Mouse (Mus musculus) hindbrain, embryonic 14.5 days (tissue): Measurements from ENCODE around the gene Cabin1. TPM values are rescaled to one million over a fixed set of nuclear protein-coding genes. Genes with fewer than 3 reads are reported as not detected.
A peak's percentile ranks its signal among the peaks of the same experiment; 100 is the strongest.

Experiments used
- ATAC-seq: fragments of 200-750 bp; cut with Nextera tagmentation; 2 replicates; pipeline ENCODE4 v1.8.0; 2017; ENCODE audit warnings: moderate number of reproducible peaks, mild to moderate bottlenecking, moderate TSS enrichment, moderate library complexity; ENCODE audit not compliant: low FRiP score
- DNase-seq: peaks from one replicate; pipeline ENCODE4 v3.0.0-alpha.2; 2015; ENCODE audit warnings: low spot score
- H3K27ac ChIP-seq: fragments of 300-500 bp; sonication (generic); 2 replicates; pipeline ENCODE4 v1.5.1; 2014; ENCODE audit warnings: mild to moderate bottlenecking, moderate library complexity
- H3K27me3 ChIP-seq: fragments of 300-500 bp; sonication (generic); 2 replicates; pipeline ENCODE4 v1.6.1; 2014; ENCODE audit warnings: mild to moderate bottlenecking, low read length, mixed read lengths; ENCODE audit not compliant: control insufficient read depth, insufficient read depth
- H3K36me3 ChIP-seq: fragments of 300-500 bp; sonication (generic); replicated peaks from 2 replicates; pipeline ENCODE4 v1.6.1; 2014; ENCODE audit not compliant: control insufficient read depth, insufficient read depth
- H3K4me1 ChIP-seq: fragments of 300-500 bp; sonication (generic); replicated peaks from 2 replicates; pipeline ENCODE4 v1.6.1; 2014; ENCODE audit warnings: antibody characterized with exemption, low read length, mixed read lengths; ENCODE audit not compliant: control insufficient read depth, insufficient read depth
- H3K4me2 ChIP-seq: fragments of 300-500 bp; sonication (generic); replicated peaks from 2 replicates; pipeline ENCODE4 v1.6.1; 2014; ENCODE audit warnings: mild to moderate bottlenecking, moderate library complexity
- H3K4me3 ChIP-seq: fragments of 300-500 bp; sonication (generic); replicated peaks from 2 replicates; pipeline ENCODE4 v1.5.1; 2014; ENCODE audit warnings: mild to moderate bottlenecking, low read length
- H3K9ac ChIP-seq: fragments of 300-500 bp; sonication (generic); 2 replicates; pipeline ENCODE4 v1.6.1; 2014
- H3K9me3 ChIP-seq: fragments of 300-500 bp; sonication (generic); 2 replicates; pipeline ENCODE4 v1.6.1; 2016; ENCODE audit warnings: low read length; ENCODE audit not compliant: control insufficient read depth
- WGBS: fragments of 180-500 bp; shearing (Covaris S2); extraction: QIAGEN DNeasy Blood & Tissue Kit; methylation state at CpG from one replicate; pipeline ENCODE4 v1.1.7; 2014; 5-methylcytosine and 5-hydroxymethylcytosine counted together
- polyA plus RNA-seq: library from polyadenylated mRNA; unstranded; fragments of >200 nt; fragmentation: Nextera tagmentation; extraction: Ambion mirVana; gene quantifications from 2 replicates; pipeline ENCODE4 v1.2.1, GENCODE M21; 2014

Cabin1 gene
- polyA plus RNA-seq, 1 experiment from 2014 or later, result 40.4 TPM

GRCm38 (mm10) chr10:75641721-75642222 lies 122.4 kb downstream of the Cabin1 start:
- no peak for ATAC-seq
- no peaks in the 10 kb centered on the region for H3K9me3 ChIP-seq
- peaks cover 8% of the 10 kb centered on the region for H3K4me1 ChIP-seq
- no peak overlapping the region for H3K9ac ChIP-seq
- no peak for DNase-seq
- 94% methylated on average over 7 of the region's 7 CpGs for WGBS
- no peak overlapping the region for H3K27ac ChIP-seq
- H3K4me3 ChIP-seq, result no peak overlapping the region
- no peak overlapping the region for H3K4me2 ChIP-seq
- peaks cover 6% of the 10 kb centered on the region; the same call in 1 of the 2 replicates for H3K36me3 ChIP-seq
- no peaks in the 10 kb centered on the region for H3K27me3 ChIP-seq

GRCm38 (mm10) chr10:75637711-75638110 lies 126.4 kb downstream of the Cabin1 start:
- Histone ChIP-seq H3K9ac (no peak overlapping the region), H3K4me2 (no peak overlapping the region), H3K9me3 (no peaks in the 10 kb centered on the region), H3K27ac (no peak overlapping the region), H3K27me3 (no peaks in the 10 kb centered on the region), H3K4me1 (no peaks in the 10 kb centered on the region), H3K36me3 (no peaks in the 10 kb centered on the region), H3K4me3 (no peak overlapping the region)
- WGBS, result 87% methylated on average over 11 of the region's 11 CpGs
- ATAC-seq (no peak), DNase-seq (no peak)

DNA sequence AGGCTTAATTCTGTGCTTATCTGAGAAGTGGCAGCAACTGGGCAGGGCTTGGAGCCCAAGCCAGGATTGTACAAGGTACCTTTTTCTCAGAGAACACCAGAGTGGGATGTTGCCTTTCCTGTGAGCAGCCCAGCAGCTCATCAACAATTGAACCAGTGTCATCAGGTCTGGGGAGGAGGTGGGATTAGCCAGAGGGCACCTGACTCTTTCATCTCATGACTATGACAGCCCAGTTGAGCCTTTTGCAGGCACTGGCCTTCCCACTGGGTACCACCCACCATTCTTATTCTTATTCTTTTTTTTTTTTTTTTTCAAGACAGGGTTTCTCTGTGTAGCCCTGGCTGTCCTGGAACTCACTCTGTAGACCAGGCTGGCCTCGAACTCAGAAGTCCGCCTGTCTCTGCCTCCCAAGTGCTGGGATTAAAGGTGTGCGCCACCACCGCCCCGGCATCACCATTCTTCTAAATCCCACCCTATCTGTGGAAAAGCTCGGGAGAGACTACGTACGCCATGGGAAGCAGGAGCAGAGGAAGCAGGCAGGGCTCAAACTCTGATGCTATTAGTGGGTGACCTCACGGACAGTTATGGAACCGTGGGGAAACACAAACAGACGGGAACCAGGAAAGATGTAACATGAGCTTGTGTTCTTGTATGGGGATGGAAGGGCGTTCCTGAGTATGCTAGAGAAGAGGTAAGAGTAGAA lies 127.9 kb downstream of the Cabin1 start:
- Histone ChIP-seq H3K9ac (no peak overlapping the region), H3K4me3 (no peak overlapping the region), H3K4me1 (no peaks in the 10 kb centered on the region), H3K27ac (no peak overlapping the region), H3K9me3 (no peaks in the 10 kb centered on the region), H3K36me3 (no peaks in the 10 kb centered on the region), H3K27me3 (no peaks in the 10 kb centered on the region), H3K4me2 (no peak overlapping the region)
- DNase-seq (no peak), ATAC-seq (no peak)
- 91% methylated on average over 11 of the region's 12 CpGs for WGBS

GRCm38 (mm10) chr10:75635693-75636055 lies 128.5 kb downstream of the Cabin1 start:
- Histone ChIP-seq H3K4me3 (no peak overlapping the region), H3K4me1 (no peaks in the 10 kb centered on the region), H3K36me3 (no peaks in the 10 kb centered on the region), H3K9me3 (no peaks in the 10 kb centered on the region), H3K27ac (no peak overlapping the region), H3K4me2 (no peak overlapping the region), H3K9ac (no peak overlapping the region), H3K27me3 (no peaks in the 10 kb centered on the region)
- 6% methylated on average over 9 of the region's 9 CpGs for WGBS
- DNase-seq, result peak; percentile 71
- ATAC-seq, result no peak

DNA sequence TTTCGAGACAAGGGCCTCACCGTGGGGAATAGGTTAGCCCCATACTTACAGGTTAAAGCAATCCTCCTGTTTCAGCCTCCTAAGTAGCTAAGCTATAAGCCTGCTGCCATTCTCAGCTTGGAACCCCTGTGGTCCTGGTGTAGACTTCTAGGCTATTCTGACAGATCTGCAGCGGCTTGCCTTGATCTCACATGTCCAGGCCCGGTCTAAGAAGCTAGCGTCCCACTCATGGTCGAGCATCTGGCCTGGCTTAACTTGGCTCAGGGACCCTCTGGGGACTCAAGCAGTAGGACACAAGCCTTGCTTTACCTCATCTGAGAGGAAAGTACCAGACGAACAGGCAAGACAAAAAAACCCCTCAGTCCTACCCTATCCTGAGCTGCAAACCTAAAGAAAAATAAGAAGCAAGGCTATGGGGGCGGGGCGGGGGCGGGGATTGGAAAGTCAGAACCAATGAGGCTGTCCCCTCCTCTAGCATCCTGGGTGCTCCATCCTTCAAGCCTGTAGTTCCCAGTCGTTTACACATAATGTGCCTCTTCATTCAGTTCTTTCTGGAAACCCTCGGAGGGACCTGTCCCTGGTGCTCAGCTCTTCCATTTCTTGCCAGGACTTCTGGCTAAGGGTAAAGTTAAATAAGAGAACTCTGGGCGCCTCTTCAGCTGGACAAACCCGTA lies 129.0 kb downstream of the Cabin1 start:
- H3K27ac ChIP-seq, result no peak overlapping the region
- no peak for ATAC-seq
- no peaks in the 10 kb centered on the region for H3K36me3 ChIP-seq
- WGBS, result 72% methylated on average over 14 of the region's 14 CpGs
- no peak for DNase-seq
- H3K4me3 ChIP-seq, result no peak overlapping the region
- H3K4me2 ChIP-seq, result no peak overlapping the region
- H3K4me1 ChIP-seq, result no peaks in the 10 kb centered on the region
- H3K9ac ChIP-seq, result no peak overlapping the region
- no peaks in the 10 kb centered on the region for H3K9me3 ChIP-seq
- no peaks in the 10 kb centered on the region for H3K27me3 ChIP-seq

GRCm38 (mm10) chr10:75634610-75635009 lies 129.5 kb downstream of the Cabin1 start:
- Histone ChIP-seq H3K27me3 (no peaks in the 10 kb centered on the region), H3K27ac (no peak overlapping the region), H3K4me1 (no peaks in the 10 kb centered on the region), H3K4me2 (no peak overlapping the region), H3K36me3 (no peaks in the 10 kb centered on the region), H3K4me3 (no peak overlapping the region), H3K9ac (no peak overlapping the region), H3K9me3 (no peaks in the 10 kb centered on the region)
- WGBS, result 94% methylated on average over 8 of the region's 8 CpGs
- ATAC-seq (no peak), DNase-seq (no peak)

DNA sequence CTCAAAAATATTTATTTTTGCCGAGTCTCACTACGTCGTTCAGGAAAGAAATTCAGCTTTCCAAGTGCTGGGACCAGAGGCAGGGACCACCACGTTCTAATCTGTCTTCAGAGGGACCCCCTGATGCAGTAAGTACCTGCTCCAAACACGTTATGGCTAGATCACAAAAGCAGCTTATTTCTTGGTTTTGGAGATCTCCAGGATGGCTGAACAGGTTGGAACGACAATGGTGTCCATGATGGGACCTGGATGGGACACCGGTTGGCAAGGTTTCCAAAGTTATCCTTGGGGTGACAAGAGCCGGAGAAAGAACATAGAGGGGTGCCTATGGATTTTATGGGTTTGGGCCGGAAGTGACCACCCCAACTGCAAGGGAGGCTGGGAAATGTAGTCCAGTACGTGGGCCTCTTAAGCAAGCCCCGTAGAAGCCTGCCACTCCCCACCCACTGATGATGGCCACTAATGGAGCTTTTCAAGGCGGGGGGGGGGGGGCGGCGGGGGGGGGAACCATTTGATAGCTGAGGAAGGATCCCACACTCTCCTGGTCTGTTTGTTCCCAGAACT lies 130.5 kb downstream of the Cabin1 start:
- Histone ChIP-seq H3K9ac (no peak overlapping the region), H3K36me3 (no peaks in the 10 kb centered on the region), H3K4me2 (no peak overlapping the region), H3K4me3 (no peak overlapping the region), H3K9me3 (no peaks in the 10 kb centered on the region), H3K27me3 (no peaks in the 10 kb centered on the region), H3K27ac (no peak overlapping the region), H3K4me1 (no peaks in the 10 kb centered on the region)
- WGBS, result 78% methylated on average over 14 of the region's 14 CpGs
- ATAC-seq, result no peak
- DNase-seq, result no peak

GRCm38 (mm10) chr10:75633048-75633447 lies 131.1 kb downstream of the Cabin1 start:
- Histone ChIP-seq H3K4me2 (no peak overlapping the region), H3K4me3 (no peak overlapping the region), H3K27me3 (no peaks in the 10 kb centered on the region), H3K36me3 (no peaks in the 10 kb centered on the region), H3K27ac (no peak overlapping the region), H3K4me1 (no peaks in the 10 kb centered on the region), H3K9ac (no peak overlapping the region), H3K9me3 (no peaks in the 10 kb centered on the region)
- DNase-seq (no peak), ATAC-seq (no peak)
- 69% methylated on average over 5 of the region's 5 CpGs for WGBS

- 40% methylated on average over 5 of the region's 5 CpGs for WGBS
- DNase-seq, result no peak
- H3K27ac ChIP-seq, result no peak overlapping the region
- no peaks in the 10 kb centered on the region for H3K36me3 ChIP-seq
- no peak overlapping the region for H3K9ac ChIP-seq
- no peak overlapping the region for H3K4me3 ChIP-seq
- no peak overlapping the region for H3K4me2 ChIP-seq
- no peaks in the 10 kb centered on the region for H3K4me1 ChIP-seq
- no peak for ATAC-seq
- H3K27me3 ChIP-seq, result no peaks in the 10 kb centered on the region
- no peaks in the 10 kb centered on the region for H3K9me3 ChIP-seq
Observed at GRCm38 (mm10) chr10:75632633-75633032, 131.5 kb downstream of the Cabin1 start.
